Mouse (Mus musculus): Measurements from ENCODE around the gene Zdhhc3.

DNA sequence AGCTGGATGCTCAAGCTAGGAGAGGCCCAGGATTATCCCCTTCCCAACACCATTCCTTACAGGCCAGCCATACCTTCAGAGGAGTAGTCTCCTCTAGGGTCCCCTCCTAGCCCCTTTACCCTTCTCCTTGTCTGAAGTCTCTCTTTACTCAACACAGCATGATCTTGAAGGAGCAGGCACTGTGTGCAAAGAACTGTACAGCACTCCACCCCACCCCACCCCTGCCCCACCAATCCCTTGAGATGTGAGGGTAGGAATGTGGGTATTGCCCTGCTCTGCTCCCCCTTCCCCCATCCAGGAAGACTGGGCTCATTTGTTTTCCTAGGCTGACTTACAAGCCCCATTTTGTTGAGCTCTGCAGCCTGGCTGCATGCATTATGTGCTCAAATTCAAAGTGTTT is 8.6 kb downstream of the Zdhhc3 start:
- TF ChIP-seq GATA1 (IDR thresholded peaks at IDR 0.05; ENCODE audit: borderline replicate concordance, low read length), result no peak
- TF ChIP-seq FLI1 (IDR thresholded peaks at IDR 0.05; ENCODE audit: low read length), result no peak
